ENCODE assay signal across 34 mouse cellular contexts in genomic region chr2:77334706-77335105, GRCm38 (mm10). TPM values are rescaled to one million over a fixed set of nuclear protein-coding genes. Genes with fewer than 3 reads are reported as not detected.
DNase-seq lines count a peak whose midpoint lies in the region; ATAC-seq lines count a peak whose summit lies in the region.
"Had no signal": no experiment of that assay in that cellular context is flagged by ENCODE, and none has a peak within 500 bp of the region (broad histone marks: within the 10 kb centered on the region; RNA-seq: fewer than 3 reads in every experiment).

No protein-coding gene starts in this region.

- H3K9ac ChIP-seq in embryonic facial prominence, embryonic 14.5 days (ENCODE audit: low read depth, low read length): no peak overlapping the region
- H3K9ac ChIP-seq: embryonic facial prominence, embryonic 12.5 days; forebrain, embryonic 12.5 days; forebrain, postnatal 0 days; heart, embryonic 12.5 days; hindbrain, embryonic 15.5 days; kidney, embryonic 15.5 days; liver, embryonic 12.5 days; liver, postnatal 0 days; midbrain, embryonic 15.5 days; neural tube, embryonic 15.5 days had no signal

- H3K27me3 ChIP-seq in embryonic facial prominence, embryonic 14.5 days (replicated peaks; ENCODE audit: control insufficient read depth, insufficient read depth, low read length): no peaks in the 10 kb centered on the region
- H3K27me3 ChIP-seq: embryonic facial prominence, embryonic 12.5 days; forebrain, embryonic 12.5 days; heart, embryonic 12.5 days; hindbrain, embryonic 15.5 days; kidney, embryonic 15.5 days; liver, embryonic 12.5 days; megakaryocyte, embryonic 14.5 days; midbrain, embryonic 15.5 days; neural tube, embryonic 15.5 days had no signal

- intact Hi-C loops in gastrocnemius, postnatal 14 days (cut with DNase I; ENCODE audit: low total_unique reads): no loop called here

- no peaks in the 10 kb centered on the region for H3K4me1 ChIP-seq in embryonic facial prominence, embryonic 14.5 days (ENCODE audit: control insufficient read depth, insufficient read depth, low read length)
- H3K4me1 ChIP-seq: embryonic facial prominence, embryonic 12.5 days; forebrain, embryonic 12.5 days; heart, embryonic 12.5 days; kidney, embryonic 15.5 days; liver, embryonic 12.5 days; megakaryocyte, embryonic 14.5 days had no signal

- peak overlapping the region; percentile 48 for H3K27ac ChIP-seq in embryonic facial prominence, embryonic 14.5 days (replicated peaks; ENCODE audit: low read depth, low read length)
- H3K27ac ChIP-seq: embryonic facial prominence, embryonic 12.5 days; forebrain, embryonic 12.5 days; heart, adult 2 months; hindbrain, embryonic 10.5 days; hindbrain, embryonic 15.5 days; kidney, embryonic 15.5 days; liver, embryonic 12.5 days; midbrain, embryonic 15.5 days; neural tube, embryonic 15.5 days had no signal

- no peaks in the 10 kb centered on the region for H3K9me3 ChIP-seq in embryonic facial prominence, embryonic 14.5 days (ENCODE audit: control insufficient read depth, low read length)
- H3K9me3 ChIP-seq: embryonic facial prominence, embryonic 12.5 days; forebrain, embryonic 12.5 days; heart, embryonic 12.5 days; hindbrain, embryonic 10.5 days; hindbrain, embryonic 15.5 days; kidney, embryonic 15.5 days; liver, embryonic 12.5 days; midbrain, embryonic 15.5 days; neural tube, embryonic 15.5 days had no signal

- no peak overlapping the region for H3K4me3 ChIP-seq in embryonic facial prominence, embryonic 14.5 days (ENCODE audit: low read depth, low read length)
- H3K4me3 ChIP-seq: embryonic facial prominence, embryonic 12.5 days; erythroblast, embryonic 14.5 days; forebrain, embryonic 12.5 days; heart, adult 2 months; heart, embryonic 12.5 days; hindbrain, embryonic 10.5 days; hindbrain, embryonic 15.5 days; kidney, embryonic 15.5 days; liver, embryonic 12.5 days; megakaryocyte, embryonic 14.5 days; midbrain, embryonic 15.5 days; neural tube, embryonic 15.5 days had no signal

- peak; percentile 28 for DNase-seq in gastrocnemius, postnatal 14 days
- no peak for DNase-seq in gastrocnemius, postnatal 10 days
- peak; percentile 41 for DNase-seq in NIH3T3 (ENCODE audit: low read depth)
- DNase-seq in embryonic facial prominence, embryonic 14.5 days (ENCODE audit: low spot score): peak; percentile 69
- peak; percentile 23 for DNase-seq in mesoderm, embryonic 11.5 days (ENCODE audit: low read depth, low spot score)
- no peak for DNase-seq in layer of hippocampus, adult 18-20 months (ENCODE audit: low spot score in 2 of 2)
- DNase-seq: adrenal gland, postnatal 14 days; cerebellum, adult 11 months; cerebellum, adult 9-11 months; forebrain, postnatal 0 days; gastrocnemius, postnatal 25 days; heart, adult 2 months; kidney, adult 18-20 months; kidney, postnatal 36 days; layer of hippocampus, postnatal 36 days; left cerebral cortex, postnatal 4 days; liver, postnatal 0 days; lung, postnatal 36 days; retina, postnatal 1 day; right cerebral cortex, postnatal 14 days; thymus, postnatal 4 days had no signal

- no peaks in the 10 kb centered on the region for H3K36me3 ChIP-seq in embryonic facial prominence, embryonic 14.5 days (ENCODE audit: control insufficient read depth, insufficient read depth, low read length)
- H3K36me3 ChIP-seq: embryonic facial prominence, embryonic 12.5 days; forebrain, embryonic 12.5 days; heart, embryonic 12.5 days; hindbrain, embryonic 10.5 days; hindbrain, embryonic 15.5 days; kidney, embryonic 15.5 days; liver, embryonic 12.5 days; midbrain, embryonic 15.5 days; neural tube, embryonic 15.5 days had no signal

- H3K4me2 ChIP-seq in embryonic facial prominence, embryonic 14.5 days (ENCODE audit: low read depth, low read length): no peak overlapping the region
- H3K4me2 ChIP-seq: embryonic facial prominence, embryonic 12.5 days; forebrain, embryonic 12.5 days; heart, embryonic 12.5 days; hindbrain, embryonic 15.5 days; kidney, embryonic 15.5 days; liver, embryonic 12.5 days; midbrain, embryonic 15.5 days; neural tube, embryonic 15.5 days had no signal

- WGBS in embryonic facial prominence, embryonic 14.5 days: 53% methylated on average over 9 of the region's 9 CpGs

- ATAC-seq in embryonic facial prominence, embryonic 14.5 days (ENCODE audit: low read depth): no peak
- ATAC-seq in erythroid progenitor cell, adult 5-6 weeks (replicated peaks; ENCODE audit: low FRiP score, poor library complexity, severe bottlenecking): no peak
- ATAC-seq: CD4-positive, CD25-positive, alpha-beta regulatory T cell, adult 4 months; forebrain, postnatal 0 days; liver, embryonic 12.5 days; liver, postnatal 0 days; midbrain, embryonic 15.5 days had no signal

RNA-seq across cellular contexts. Expression of gene Sestd1, which starts 54.3 kb away (rescaled TPM):
- total RNA-seq in gastrocnemius, postnatal 14 days (2021): 10 to 100 TPM; 11.0 to 11.1 TPM
- total RNA-seq in gastrocnemius, postnatal 10 days (2021): 10 to 100 TPM; 15.5 to 17.5 TPM
- polyA plus RNA-seq in embryonic facial prominence, embryonic 14.5 days (2014; fragmentation: Nextera tagmentation; extraction: Ambion mirVana): 19.6 and 20.4 TPM in 2 replicates
- under 0.01 and 0.36 TPM in 2 replicates for total RNA-seq in erythroid progenitor cell, adult 5-6 weeks (2015; ENCODE audit: low replicate concordance)
- 0.45 TPM in 1 of 2 replicates, not detected in the other for total RNA-seq in erythroid progenitor cell, adult 5-6 weeks (2017; ENCODE audit: low replicate concordance)
- 10 to 100 TPM; 31.3 to 33.7 TPM for total RNA-seq in layer of hippocampus, adult 18-20 months (2021)
- polyA plus RNA-seq: erythroblast, embryonic 14.5 days had no signal

Comparison
In these comparisons a context has a peak if more than half of its experiments do, and no peak if none do; other contexts are left out.
1. DNase-seq: peak in gastrocnemius, postnatal 14 days (single experiment), NIH3T3 (single experiment), embryonic facial prominence, embryonic 14.5 days (single experiment) and mesoderm, embryonic 11.5 days (single experiment); none in gastrocnemius, postnatal 10 days (single experiment) and layer of hippocampus, adult 18-20 months (0 of 2).
2. RNA of gene Sestd1, which starts 54.3 kb away (total RNA-seq): 31.3 to 33.7 TPM in layer of hippocampus, adult 18-20 months, 15.5 to 17.5 TPM in gastrocnemius, postnatal 10 days and 11.0 to 11.1 TPM in gastrocnemius, postnatal 14 days; under 0.01 to 0.45 TPM in erythroid progenitor cell, adult 5-6 weeks; every median in the first group is over 4 times any median in the second.